Mouse (Mus musculus) liver, embryonic 14.5 days (tissue): Measurements from ENCODE around the gene Runx2.

Experiments
- CTCF ChIP-seq: IDR thresholded peaks from 2 replicates; pipeline ENCODE4 v1.5.1; 2016; ENCODE audit warnings: antibody characterized with exemption, low read depth, control low read depth
- EP300 ChIP-seq: IDR thresholded peaks from 2 replicates; pipeline ENCODE4 v1.6.1; 2016; ENCODE audit warnings: antibody characterized with exemption, low read depth

- TF ChIP-seq CTCF (no peak), EP300 (no peak)
Observed at GRCm38 (mm10) chr17:44733544-44734310, 80.9 kb downstream of the Runx2 start.
